8 mouse cellular contexts compared by ENCODE assay signal in genomic region chr6:119902204-119903080, GRCm38 (mm10). TPM values are rescaled to one million over a fixed set of nuclear protein-coding genes. Genes with fewer than 3 reads are reported as not detected.
A peak's percentile ranks its signal among the peaks of the same experiment; 100 is the strongest.
DNase-seq lines count a peak whose midpoint lies in the region; ATAC-seq and TF ChIP-seq lines count a peak whose summit lies in the region.

Gene Rad52, plus strand, starts transcription at chr6:119902698.

- peak within 1 kb of the TSS; percentile 62 for H3K4me2 ChIP-seq in forebrain, postnatal 0 days (ENCODE audit: low read depth)
- peak within 1 kb of the TSS; percentile 75 for H3K4me2 ChIP-seq in lung, embryonic 15.5 days

- no peaks in the 10 kb centered on the region for H3K27me3 ChIP-seq in G1E (ENCODE audit: insufficient read depth, low read length)
- no peaks in the 10 kb centered on the region for H3K27me3 ChIP-seq in forebrain, postnatal 0 days (ENCODE audit: insufficient read depth, low read length)
- no peaks in the 10 kb centered on the region for H3K27me3 ChIP-seq in lung, embryonic 15.5 days

- no peak for TF ChIP-seq CTCF in G1E (IDR thresholded peaks at IDR 0.05; ENCODE audit: low read depth, low read length)
- no peak for TF ChIP-seq CTCF in forebrain, postnatal 0 days (IDR thresholded peaks at IDR 0.05; ENCODE audit: low read depth)

- peaks cover 35% of the 10 kb centered on the region for H3K4me1 ChIP-seq in G1E (ENCODE audit: insufficient read depth, low read depth, low read length)
- H3K4me1 ChIP-seq in forebrain, postnatal 0 days (ENCODE audit: insufficient read depth) = peaks cover 6% of the 10 kb centered on the region; the same call in 1 of the 2 replicates
- peaks cover 7% of the 10 kb centered on the region for H3K4me1 ChIP-seq in lung, embryonic 15.5 days

- 1% methylated on average over 67 of the region's 67 CpGs for WGBS in forebrain, postnatal 0 days
- 1% methylated on average over 67 of the region's 67 CpGs for WGBS in lung, embryonic 15.5 days

- ATAC-seq in G1E (ENCODE audit: extremely low read depth, insufficient number of reproducible peaks, low FRiP score, poor library complexity, severe bottlenecking) = peak; percentile 38
- peak; percentile 92 for ATAC-seq in forebrain, postnatal 0 days
- peak; percentile 87 for ATAC-seq in lung, embryonic 15.5 days (ENCODE audit: borderline replicate concordance, extremely low read depth, low FRiP score, low TSS enrichment)

- peaks cover 14% of the 10 kb centered on the region for H3K36me3 ChIP-seq in G1E (replicated peaks)
- no peaks in the 10 kb centered on the region for H3K36me3 ChIP-seq in forebrain, postnatal 0 days (ENCODE audit: insufficient read depth)
- H3K36me3 ChIP-seq in lung, embryonic 15.5 days = peaks cover 4% of the 10 kb centered on the region; the same call in 1 of the 2 replicates

- H3K9ac ChIP-seq in forebrain, postnatal 0 days = peak within 1 kb of the TSS; percentile 88
- H3K9ac ChIP-seq in lung, embryonic 15.5 days = peak within 1 kb of the TSS; percentile 96

- peak within 1 kb of the TSS; percentile 96 for H3K27ac ChIP-seq in forebrain, postnatal 0 days (ENCODE audit: low read depth, low read length)
- peak within 1 kb of the TSS; percentile 96 for H3K27ac ChIP-seq in lung, embryonic 15.5 days

- H3K9me3 ChIP-seq in G1E (replicated peaks) = no peaks in the 10 kb centered on the region
- H3K9me3 ChIP-seq in forebrain, postnatal 0 days (ENCODE audit: low read length) = no peaks in the 10 kb centered on the region
- no peaks in the 10 kb centered on the region for H3K9me3 ChIP-seq in lung, embryonic 15.5 days

- peak within 1 kb of the TSS; percentile 87 for H3K4me3 ChIP-seq in G1E (ENCODE audit: low read depth, low read length)
- peak within 1 kb of the TSS; percentile 97 for H3K4me3 ChIP-seq in forebrain, postnatal 0 days (ENCODE audit: low read depth, low read length)
- peak within 1 kb of the TSS; percentile 72 for H3K4me3 ChIP-seq in lung, embryonic 15.5 days

- peak; percentile 75 for DNase-seq in G1E (ENCODE audit: low spot score)
- peak; percentile 88 to 92 for DNase-seq in cerebellum, adult 18-20 months
- DNase-seq in forebrain, postnatal 0 days = peak; percentile 94
- DNase-seq in heart, postnatal 4 days = peak; percentile 86
- peak; percentile 88 for DNase-seq in layer of hippocampus, adult 8-10 months (ENCODE audit: low spot score in 2 of 2)
- DNase-seq in ovary, adult 18-20 months (ENCODE audit: low spot score) = peak; percentile 80
- peak; percentile 92 for DNase-seq in thymus, postnatal 0 days (ENCODE audit: low spot score)

RNA-seq across cellular contexts. Expression of gene Rad52, which starts in this region (rescaled TPM):
- total RNA-seq in G1E (2014; fragmentation: Nextera tagmentation) (41.5 and 51.3 TPM in 2 replicates), G1E (2017) (26.5 and 28.9 TPM in 2 replicates)
- 22.6 and 28.4 TPM in 2 replicates for polyA plus RNA-seq in G1E (2012)
- total RNA-seq in forebrain, postnatal 0 days (2014; rRNA removed) = 35.2 and 36.1 TPM in 2 replicates
- polyA plus RNA-seq in forebrain, postnatal 0 days (2015; fragmentation: Nextera tagmentation; extraction: Ambion mirVana) = 18.4 and 19.1 TPM in 2 replicates
- 10 to 100 TPM; 14.8 to 15.4 TPM for total RNA-seq in heart, postnatal 4 days (2021)
- total RNA-seq in layer of hippocampus, adult 8-10 months (2022) = 10 to 100 TPM; 38.5 to 50.9 (median 45.0) TPM
- 20.5 and 21.5 TPM in 2 replicates for polyA plus RNA-seq in lung, embryonic 15.5 days (2015; fragmentation: Nextera tagmentation; extraction: Ambion mirVana)
- 20.3 and 23.2 TPM in 2 replicates for polyA plus RNA-seq in thymus, postnatal 0 days (2015; fragmentation: Nextera tagmentation; extraction: Ambion mirVana)

Comparison
In these comparisons a context has a peak if more than half of its experiments do, and no peak if none do; other contexts are left out.
1. Peak in every context shown above with its lines: DNase-seq, ATAC-seq, H3K4me3 ChIP-seq and H3K27ac ChIP-seq.
2. ATAC-seq: peak in every context shown above with its lines; median percentile 92 in forebrain, postnatal 0 days; 87 in lung, embryonic 15.5 days; 38 in G1E.